Comparison of ENCODE assay signal across 15 mouse cellular contexts in genomic region chr5:77400151-77400550, GRCm38 (mm10). TPM values are rescaled to one million over a fixed set of nuclear protein-coding genes. Genes with fewer than 3 reads are reported as not detected.
DNase-seq lines count a peak whose midpoint lies in the region; ATAC-seq and TF ChIP-seq lines count a peak whose summit lies in the region.
"Had no signal": no experiment of that assay in that cellular context is flagged by ENCODE, and none has a peak within 500 bp of the region (broad histone marks: within the 10 kb centered on the region; RNA-seq: fewer than 3 reads in every experiment).

No protein-coding gene starts in this region.

- no peak overlapping the region for H3K4me2 ChIP-seq in lung, postnatal 0 days (replicated peaks; ENCODE audit: low read depth, low read length)
- no peak overlapping the region for H3K4me2 ChIP-seq in forebrain, embryonic 13.5 days
- H3K4me2 ChIP-seq: hindbrain, embryonic 14.5 days; liver, embryonic 15.5 days; neural tube, embryonic 13.5 days had no signal

- ATAC-seq in lung, postnatal 0 days: peak; percentile 27; the same call in 1 of the 2 replicates
- ATAC-seq in cerebellum, adult (ENCODE audit: insufficient number of reproducible peaks, low FRiP score, low TSS enrichment): no peak
- ATAC-seq in forebrain, embryonic 13.5 days: no peak

- H3K4me3 ChIP-seq in heart, embryonic 10.5 days: no peak overlapping the region
- H3K4me3 ChIP-seq in lung, postnatal 0 days (ENCODE audit: low read depth, low read length): no peak overlapping the region
- H3K4me3 ChIP-seq in forebrain, embryonic 13.5 days: no peak overlapping the region
- H3K4me3 ChIP-seq: liver, embryonic 15.5 days; neural tube, embryonic 13.5 days had no signal

- H3K27me3 ChIP-seq in heart, embryonic 10.5 days (ENCODE audit: insufficient read depth, poor library complexity, severe bottlenecking): peaks cover 32% of the 10 kb centered on the region; the same call in 1 of the 2 replicates
- no peaks in the 10 kb centered on the region for H3K27me3 ChIP-seq in lung, postnatal 0 days (replicated peaks; ENCODE audit: insufficient read depth, low read length)
- 0 out of 2 replicates have a peak, but pooled peaks cover 8% of the 10 kb centered on the region for H3K27me3 ChIP-seq in forebrain, embryonic 13.5 days

- no peaks in the 10 kb centered on the region for H3K9me3 ChIP-seq in heart, embryonic 10.5 days
- H3K9me3 ChIP-seq in lung, postnatal 0 days (ENCODE audit: low read length): no peaks in the 10 kb centered on the region
- no peaks in the 10 kb centered on the region for H3K9me3 ChIP-seq in forebrain, embryonic 13.5 days (replicated peaks)
- H3K9me3 ChIP-seq: liver, embryonic 15.5 days; neural tube, embryonic 13.5 days had no signal

- H3K4me1 ChIP-seq in heart, embryonic 10.5 days: peaks cover 14% of the 10 kb centered on the region
- H3K4me1 ChIP-seq in lung, postnatal 0 days (ENCODE audit: insufficient read depth, low read depth, low read length): peaks cover 17% of the 10 kb centered on the region; the same call in 1 of the 2 replicates
- peaks cover 8% of the 10 kb centered on the region for H3K4me1 ChIP-seq in forebrain, embryonic 13.5 days
- H3K4me1 ChIP-seq: liver, embryonic 15.5 days; neural tube, embryonic 13.5 days had no signal

- no peak overlapping the region for H3K9ac ChIP-seq in lung, postnatal 0 days (replicated peaks; ENCODE audit: low read depth)
- H3K9ac ChIP-seq in forebrain, embryonic 13.5 days: no peak overlapping the region
- H3K9ac ChIP-seq: hindbrain, embryonic 14.5 days; liver, embryonic 15.5 days; neural tube, embryonic 13.5 days had no signal

- no peak for TF ChIP-seq EP300 in lung, postnatal 0 days (IDR thresholded peaks at IDR 0.05)

- DNase-seq in heart, adult 18-20 months: peak; percentile 64 to 76
- DNase-seq in heart, embryonic 10.5 days (ENCODE audit: low spot score): no peak
- peak; percentile 58 for DNase-seq in adipocyte (ENCODE audit: low spot score)
- peak; percentile 74 for DNase-seq in kidney, adult 11 months
- DNase-seq in lung, postnatal 0 days (ENCODE audit: low spot score): peak; percentile 48
- DNase-seq in layer of hippocampus, adult 18-20 months (ENCODE audit: low spot score in 2 of 2): no peak
- DNase-seq: cerebellum, adult 11-12 months; layer of hippocampus, postnatal 36 days; midbrain, embryonic 14.5 days; thymus, postnatal 36 days had no signal

- no peaks in the 10 kb centered on the region for H3K36me3 ChIP-seq in heart, embryonic 10.5 days
- H3K36me3 ChIP-seq in lung, postnatal 0 days (ENCODE audit: insufficient read depth, low read length): no peaks in the 10 kb centered on the region
- H3K36me3 ChIP-seq in forebrain, embryonic 13.5 days (ENCODE audit: poor library complexity, severe bottlenecking): no peaks in the 10 kb centered on the region
- H3K36me3 ChIP-seq: liver, embryonic 15.5 days; neural tube, embryonic 13.5 days had no signal

- H3K27ac ChIP-seq in heart, embryonic 10.5 days: no peak overlapping the region
- H3K27ac ChIP-seq in lung, postnatal 0 days (ENCODE audit: low read length): peak overlapping the region; percentile 87; the same call in 1 of the 2 replicates
- H3K27ac ChIP-seq in forebrain, embryonic 13.5 days: no peak overlapping the region
- H3K27ac ChIP-seq: hindbrain, embryonic 14.5 days; liver, embryonic 15.5 days; neural tube, embryonic 13.5 days had no signal

- WGBS in heart, embryonic 10.5 days: 87% methylated on average over 7 of the region's 7 CpGs
- WGBS in lung, postnatal 0 days: 72% methylated on average over 7 of the region's 7 CpGs
- WGBS in forebrain, embryonic 13.5 days: 72% methylated on average over 7 of the region's 7 CpGs

- TF ChIP-seq CTCF in lung, postnatal 0 days (IDR thresholded peaks at IDR 0.05): no peak

RNA-seq across cellular contexts. Expression of gene Igfbp7, which starts 7.7 kb away (rescaled TPM):
- 100 to 1,000 TPM; 167 to 176 TPM for total RNA-seq in heart, adult 18-20 months (2021)
- 16.6 and 25.7 TPM in 2 replicates for polyA plus RNA-seq in heart, embryonic 10.5 days (2016; fragmentation: Nextera tagmentation; extraction: Ambion mirVana)
- 756 and 780 TPM in 2 replicates for polyA plus RNA-seq in lung, postnatal 0 days (2015; fragmentation: Nextera tagmentation; extraction: Ambion mirVana)
- 10 to 100 TPM; 21.4 to 23.5 TPM for total RNA-seq in layer of hippocampus, adult 18-20 months (2021)
- 44.2 and 47.9 TPM in 2 replicates for polyA plus RNA-seq in forebrain, embryonic 13.5 days (2015; fragmentation: Nextera tagmentation; extraction: Ambion mirVana)

Comparison
In these comparisons a context has a peak if more than half of its experiments do, and no peak if none do; other contexts are left out.
1. DNase-seq: peak in heart, adult 18-20 months (2 of 2), adipocyte (single experiment), kidney, adult 11 months (single experiment) and lung, postnatal 0 days (single experiment); none in heart, embryonic 10.5 days (single experiment) and layer of hippocampus, adult 18-20 months (0 of 2).
2. RNA of gene Igfbp7, which starts 7.7 kb away (polyA plus RNA-seq): 756 to 780 TPM in lung, postnatal 0 days; 44.2 to 47.9 TPM in forebrain, embryonic 13.5 days and 16.6 to 25.7 TPM in heart, embryonic 10.5 days; every median in the first group is over 10 times any median in the second.